Mouse (Mus musculus) heart, embryonic 10.5 days (tissue): ENCODE data around the gene Ublcp1. TPM values are rescaled to one million over a fixed set of nuclear protein-coding genes. Genes with fewer than 3 reads are reported as not detected.

Experiments
- DNase-seq: peaks from one replicate; pipeline ENCODE4 v3.0.0-alpha.2; 2017; ENCODE audit warnings: low spot score
- H3K27ac ChIP-seq: fragments of 300-500 bp; sonication (generic); 2 replicates; pipeline ENCODE4 v1.5.1; 2016; ENCODE audit warnings: mild to moderate bottlenecking
- H3K27me3 ChIP-seq: fragments of 300-500 bp; sonication (generic); 2 replicates; pipeline ENCODE4 v1.6.1; 2016; ENCODE audit warnings: mild to moderate bottlenecking; ENCODE audit not compliant: poor library complexity, insufficient read depth, severe bottlenecking
- H3K36me3 ChIP-seq: fragments of 300-500 bp; sonication (generic); 2 replicates; pipeline ENCODE4 v1.6.1; 2016; ENCODE audit warnings: mild to moderate bottlenecking, moderate library complexity
- H3K4me1 ChIP-seq: fragments of 300-500 bp; sonication (generic); 2 replicates; pipeline ENCODE4 v1.6.1; 2016; ENCODE audit warnings: mild to moderate bottlenecking
- H3K4me3 ChIP-seq: fragments of 300-500 bp; sonication (generic); 2 replicates; pipeline ENCODE4 v1.5.1; 2016; ENCODE audit warnings: mild to moderate bottlenecking, moderate library complexity
- H3K9me3 ChIP-seq: fragments of 300-500 bp; sonication (generic); 2 replicates; pipeline ENCODE4 v1.6.1; 2016; ENCODE audit warnings: mild to moderate bottlenecking, moderate library complexity
- WGBS: fragments of 180-500 bp; shearing (Covaris S2); methylation state at CpG from one replicate; pipeline ENCODE4 v1.1.7; 2016; 5-methylcytosine and 5-hydroxymethylcytosine counted together
- polyA plus RNA-seq: library from polyadenylated mRNA; unstranded; fragments of >200 nt; fragmentation: Nextera tagmentation; extraction: Ambion mirVana; gene quantifications from 2 replicates; pipeline ENCODE4 v1.2.1, GENCODE M21; 2016

Gene Ublcp1
- polyA plus RNA-seq, 1 experiment from 2014 or later, result 67.8 TPM

DNA sequence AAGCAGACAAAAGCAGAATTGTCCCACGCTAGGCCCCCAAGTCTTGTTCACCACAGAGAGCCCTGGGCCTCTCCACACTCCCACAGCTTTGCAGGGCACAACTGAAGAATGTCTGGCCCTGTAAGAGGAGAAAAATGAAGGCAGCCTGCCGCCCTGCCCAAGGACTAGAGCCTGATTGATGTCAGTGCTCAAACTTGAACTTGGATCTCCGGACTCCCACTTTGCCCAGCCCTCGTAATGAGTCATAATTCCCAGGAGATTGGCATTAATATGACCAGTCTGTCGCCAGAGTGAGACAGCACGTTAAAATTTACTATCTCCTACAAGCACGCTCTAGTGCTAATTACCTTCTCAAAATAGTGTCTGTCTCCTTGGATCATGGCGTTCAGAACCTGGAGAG is 45.3 kb downstream of the Ublcp1 start:
- peaks cover 8% of the 10 kb centered on the region; the same call in 1 of the 2 replicates for H3K4me1 ChIP-seq
- 76% methylated on average over 8 of the region's 8 CpGs for WGBS
- no peak overlapping the region for H3K27ac ChIP-seq
- no peaks in the 10 kb centered on the region for H3K36me3 ChIP-seq
- peak; percentile 60 for DNase-seq
- H3K27me3 ChIP-seq, result no peaks in the 10 kb centered on the region
- H3K4me3 ChIP-seq, result no peak overlapping the region
- no peaks in the 10 kb centered on the region for H3K9me3 ChIP-seq

DNA sequence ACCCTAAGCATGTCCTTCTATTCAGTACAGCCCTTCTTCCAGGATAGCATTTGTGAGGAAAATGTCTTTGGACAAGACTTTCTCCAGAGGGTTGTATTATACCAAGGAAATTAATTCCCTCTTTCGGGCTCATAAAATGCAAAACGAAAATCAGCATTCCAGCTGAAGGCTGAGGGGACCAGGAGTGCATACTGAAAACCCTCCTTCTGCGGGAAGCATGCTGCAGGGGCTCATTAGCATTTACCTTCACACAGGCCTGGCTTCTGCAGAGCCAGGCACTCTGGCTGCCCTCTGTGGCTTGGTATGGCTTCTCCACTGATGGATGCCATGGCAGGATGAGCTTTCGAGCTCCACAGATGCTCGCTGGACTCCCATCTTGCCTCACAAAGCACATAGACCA is 46.3 kb downstream of the Ublcp1 start:
- H3K4me3 ChIP-seq, result no peak overlapping the region
- no peaks in the 10 kb centered on the region for H3K36me3 ChIP-seq
- no peak overlapping the region for H3K27ac ChIP-seq
- 61% methylated on average over 5 of the region's 5 CpGs for WGBS
- DNase-seq, result peak; percentile 41
- H3K9me3 ChIP-seq, result no peaks in the 10 kb centered on the region
- H3K27me3 ChIP-seq, result no peaks in the 10 kb centered on the region
- peaks cover 8% of the 10 kb centered on the region; the same call in 1 of the 2 replicates for H3K4me1 ChIP-seq

DNA sequence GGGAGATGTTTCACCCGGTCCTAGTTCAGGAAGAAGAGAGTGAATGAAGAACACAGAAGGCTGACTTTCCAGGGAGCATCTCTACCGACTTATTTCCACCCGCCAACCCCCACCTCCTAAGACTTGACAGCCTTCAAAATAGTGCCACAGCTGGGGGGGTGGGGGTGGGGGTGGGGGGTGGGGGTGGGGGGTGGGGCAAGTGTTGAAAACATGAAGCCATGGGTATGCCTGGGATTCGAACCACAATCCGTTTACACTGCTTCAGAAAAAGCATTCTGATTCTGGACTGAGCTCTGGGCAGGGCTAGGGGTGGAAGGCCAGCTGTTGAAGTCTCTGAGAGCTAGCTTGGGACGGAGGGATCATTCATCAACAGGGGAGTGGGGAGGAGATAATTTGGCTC is 47.0 kb downstream of the Ublcp1 start:
- Histone ChIP-seq H3K27me3 (no peaks in the 10 kb centered on the region), H3K9me3 (no peaks in the 10 kb centered on the region), H3K4me3 (no peak overlapping the region), H3K36me3 (no peaks in the 10 kb centered on the region), H3K4me1 (peaks cover 8% of the 10 kb centered on the region; the same call in 1 of the 2 replicates), H3K27ac (no peak overlapping the region)
- 20% methylated on average over 6 of the region's 6 CpGs for WGBS
- DNase-seq, result peak; percentile 56

DNA sequence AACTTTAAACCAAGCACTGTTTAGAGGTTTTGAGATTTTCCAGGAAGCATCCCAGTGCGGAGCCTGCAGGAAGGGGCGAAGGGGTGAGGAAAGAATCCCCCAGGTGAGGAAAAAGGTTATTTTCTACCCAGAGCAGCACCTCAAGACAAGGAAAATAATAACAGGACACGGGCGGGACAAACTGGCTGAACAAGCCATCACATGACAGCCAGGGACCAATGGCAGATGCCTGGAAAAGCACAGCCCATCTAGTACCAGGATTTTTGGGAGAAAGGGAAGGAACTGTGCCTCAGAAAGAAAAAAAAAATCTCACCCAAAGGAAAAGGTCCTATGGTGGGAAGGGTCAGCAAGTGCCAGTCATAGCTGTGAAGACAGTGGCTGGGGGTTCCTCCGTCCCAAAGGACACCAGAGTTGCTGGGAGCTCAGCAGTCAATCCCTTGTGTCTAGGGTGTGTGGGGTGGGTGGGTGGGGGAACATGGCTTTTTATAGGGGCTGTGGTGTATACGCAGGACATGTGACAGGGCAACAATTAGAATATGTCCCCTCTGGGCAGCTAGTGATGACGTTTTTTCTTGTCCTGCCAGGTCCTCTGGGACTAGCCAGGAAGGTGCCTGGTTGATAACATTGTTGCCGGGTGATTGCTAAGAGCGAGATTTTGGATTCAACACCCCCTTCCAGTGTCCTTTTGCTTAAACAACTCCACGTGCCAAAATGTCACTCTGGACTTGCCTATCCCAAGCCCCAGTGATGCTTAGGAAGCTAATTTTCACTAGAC is 47.8 kb downstream of the Ublcp1 start:
- H3K4me1 ChIP-seq, result peaks cover 8% of the 10 kb centered on the region; the same call in 1 of the 2 replicates
- no peaks in the 10 kb centered on the region for H3K27me3 ChIP-seq
- no peaks in the 10 kb centered on the region for H3K36me3 ChIP-seq
- DNase-seq, result peak; percentile 22
- no peak overlapping the region for H3K27ac ChIP-seq
- H3K4me3 ChIP-seq, result no peak overlapping the region
- WGBS, result 52% methylated on average over 10 of the region's 10 CpGs
- H3K9me3 ChIP-seq, result no peaks in the 10 kb centered on the region

DNA sequence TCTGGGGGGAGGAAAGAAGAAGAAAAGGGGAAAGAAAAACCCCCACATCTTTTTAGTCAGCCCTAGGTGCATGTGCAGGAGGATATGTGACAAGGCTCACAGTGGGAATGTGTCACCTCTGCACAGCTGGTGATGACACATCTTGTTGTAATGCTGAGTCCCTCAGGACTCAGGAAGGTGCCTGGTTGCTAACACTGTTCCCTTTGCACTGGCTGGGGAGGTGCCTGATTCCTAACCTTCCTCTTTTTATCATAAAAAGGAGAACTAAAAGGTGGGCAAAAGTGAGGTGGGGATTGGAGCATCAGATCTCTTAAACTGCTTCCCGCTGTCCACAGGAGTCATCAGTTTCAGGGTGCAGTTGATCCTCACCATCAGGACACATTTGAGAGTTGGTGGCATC is 52.9 kb downstream of the Ublcp1 start:
- Histone ChIP-seq H3K4me3 (no peak overlapping the region), H3K27ac (no peak overlapping the region), H3K4me1 (no peaks in the 10 kb centered on the region), H3K9me3 (no peaks in the 10 kb centered on the region), H3K27me3 (peaks cover 5% of the 10 kb centered on the region; the same call in 1 of the 2 replicates), H3K36me3 (no peaks in the 10 kb centered on the region)
- no peak for DNase-seq
- WGBS, result 26% methylated on average over 1 of the region's 1 CpGs

GRCm38 (mm10) chr11:44414605-44415004 is 55.7 kb downstream of the Ublcp1 start:
- H3K4me1 ChIP-seq, result no peaks in the 10 kb centered on the region
- DNase-seq, result no peak
- H3K9me3 ChIP-seq, result no peaks in the 10 kb centered on the region
- H3K4me3 ChIP-seq, result no peak overlapping the region
- WGBS, result 84% methylated on average over 3 of the region's 3 CpGs
- H3K27me3 ChIP-seq, result peaks cover 15% of the 10 kb centered on the region; the same call in 1 of the 2 replicates
- H3K27ac ChIP-seq, result no peak overlapping the region
- no peaks in the 10 kb centered on the region for H3K36me3 ChIP-seq

DNA sequence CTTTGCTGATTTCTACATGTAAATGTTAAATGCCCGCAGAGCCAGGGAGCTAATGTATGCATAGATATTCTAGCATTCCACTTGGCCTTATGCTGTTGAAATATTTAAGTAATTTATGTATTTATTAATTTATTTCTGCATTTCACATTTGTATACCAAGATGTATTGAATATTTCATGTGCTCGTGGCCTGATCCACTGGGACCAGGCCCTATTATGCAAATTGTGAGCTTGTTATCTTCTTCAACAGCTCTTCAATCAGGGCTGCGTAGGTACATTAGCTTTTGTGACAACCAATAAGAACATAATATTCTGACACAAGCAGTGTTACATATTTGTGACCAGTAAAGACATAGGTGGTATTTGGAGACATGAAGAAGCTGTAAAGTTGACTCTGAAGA is 56.9 kb downstream of the Ublcp1 start:
- no peak overlapping the region for H3K27ac ChIP-seq
- peaks cover 15% of the 10 kb centered on the region; the same call in 1 of the 2 replicates for H3K27me3 ChIP-seq
- peak; percentile 20 for DNase-seq
- H3K9me3 ChIP-seq, result no peaks in the 10 kb centered on the region
- H3K4me1 ChIP-seq, result no peaks in the 10 kb centered on the region
- no peak overlapping the region for H3K4me3 ChIP-seq
- no peaks in the 10 kb centered on the region for H3K36me3 ChIP-seq
- WGBS, result 81% methylated on average over 3 of the region's 3 CpGs

DNA sequence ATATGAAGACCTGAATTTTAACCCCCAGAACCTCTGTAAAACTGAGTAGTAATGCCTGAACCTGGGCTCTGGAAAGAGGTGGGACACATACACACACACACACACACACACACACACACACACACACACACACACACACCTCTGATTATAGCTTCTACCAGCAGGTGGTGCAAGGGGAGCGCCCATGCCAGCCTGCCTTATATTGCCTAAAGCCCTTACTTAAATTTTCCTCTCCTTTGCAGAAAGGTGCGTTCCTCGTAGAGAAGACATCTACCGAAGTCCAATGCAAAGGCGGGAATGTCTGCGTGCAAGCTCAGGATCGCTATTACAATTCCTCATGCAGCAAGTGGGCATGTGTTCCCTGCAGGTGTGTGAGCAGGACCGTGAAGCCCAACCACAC is 58.0 kb downstream of the Ublcp1 start:
- H3K36me3 ChIP-seq, result no peaks in the 10 kb centered on the region
- DNase-seq, result peak; percentile 61
- no peaks in the 10 kb centered on the region for H3K9me3 ChIP-seq
- H3K4me3 ChIP-seq, result no peak overlapping the region
- no peaks in the 10 kb centered on the region for H3K4me1 ChIP-seq
- no peak overlapping the region for H3K27ac ChIP-seq
- 76% methylated on average over 8 of the region's 8 CpGs for WGBS
- H3K27me3 ChIP-seq, result peaks cover 17% of the 10 kb centered on the region; the same call in 1 of the 2 replicates

DNA sequence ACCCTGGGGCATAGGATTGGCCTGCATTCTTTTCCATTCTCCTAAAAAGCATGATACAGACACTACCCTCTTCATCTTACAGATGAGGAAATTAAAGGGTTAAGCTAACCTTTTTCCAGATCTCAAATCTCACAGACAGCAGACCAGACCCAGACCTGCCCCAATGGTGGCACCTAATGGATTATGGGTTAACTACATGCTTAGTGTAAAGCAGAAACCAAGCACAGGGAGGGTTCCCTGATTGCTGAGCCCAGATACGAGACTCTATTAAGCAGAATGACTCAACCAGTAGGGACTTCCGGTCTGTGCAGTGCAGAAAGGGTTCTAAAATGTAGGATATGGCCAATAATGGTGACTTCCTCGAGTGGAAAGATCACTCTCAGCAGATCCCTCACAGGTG is 59.9 kb downstream of the Ublcp1 start:
- WGBS, result 49% methylated on average over 3 of the region's 3 CpGs
- peaks cover 13% of the 10 kb centered on the region; the same call in 1 of the 2 replicates for H3K27me3 ChIP-seq
- DNase-seq, result no peak
- H3K36me3 ChIP-seq, result no peaks in the 10 kb centered on the region
- H3K4me3 ChIP-seq, result no peak overlapping the region
- H3K4me1 ChIP-seq, result peaks cover 4% of the 10 kb centered on the region; the same call in 1 of the 2 replicates
- H3K27ac ChIP-seq, result no peak overlapping the region
- no peaks in the 10 kb centered on the region for H3K9me3 ChIP-seq

- peaks cover 4% of the 10 kb centered on the region; the same call in 1 of the 2 replicates for H3K4me1 ChIP-seq
- no peak overlapping the region for H3K4me3 ChIP-seq
- 52% methylated on average over 5 of the region's 5 CpGs for WGBS
- H3K27ac ChIP-seq, result no peak overlapping the region
- H3K36me3 ChIP-seq, result no peaks in the 10 kb centered on the region
- H3K9me3 ChIP-seq, result no peaks in the 10 kb centered on the region
- H3K27me3 ChIP-seq, result peaks cover 13% of the 10 kb centered on the region; the same call in 1 of the 2 replicates
- DNase-seq, result peak; percentile 28
Measured at GRCm38 (mm10) chr11:44408626-44409025, 61.7 kb downstream of the Ublcp1 start.

DNA sequence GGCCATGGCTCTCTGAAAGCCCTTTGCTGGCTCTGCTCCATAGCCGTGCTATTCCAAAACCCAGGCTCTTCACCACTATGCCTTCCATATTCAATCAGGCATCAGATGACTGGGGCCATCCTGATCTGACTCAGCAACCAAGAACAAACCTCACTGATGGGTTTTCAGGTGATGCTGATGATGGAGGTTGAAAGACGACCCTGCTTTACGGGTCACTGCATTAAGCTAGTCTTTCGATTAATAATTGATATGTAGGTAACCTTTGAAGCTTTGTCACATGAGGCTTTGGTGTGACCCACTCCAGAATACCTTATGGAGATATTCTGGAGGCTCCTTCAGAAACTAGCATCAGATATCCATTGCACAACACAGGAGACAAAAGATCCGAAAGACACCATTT is 63.8 kb downstream of the Ublcp1 start:
- Histone ChIP-seq H3K36me3 (no peaks in the 10 kb centered on the region), H3K9me3 (no peaks in the 10 kb centered on the region), H3K4me3 (no peak overlapping the region), H3K4me1 (peaks cover 11% of the 10 kb centered on the region; the same call in 1 of the 2 replicates), H3K27me3 (peaks cover 13% of the 10 kb centered on the region; the same call in 1 of the 2 replicates), H3K27ac (no peak overlapping the region)
- no peak for DNase-seq
- WGBS, result 70% methylated on average over 5 of the region's 5 CpGs

DNA sequence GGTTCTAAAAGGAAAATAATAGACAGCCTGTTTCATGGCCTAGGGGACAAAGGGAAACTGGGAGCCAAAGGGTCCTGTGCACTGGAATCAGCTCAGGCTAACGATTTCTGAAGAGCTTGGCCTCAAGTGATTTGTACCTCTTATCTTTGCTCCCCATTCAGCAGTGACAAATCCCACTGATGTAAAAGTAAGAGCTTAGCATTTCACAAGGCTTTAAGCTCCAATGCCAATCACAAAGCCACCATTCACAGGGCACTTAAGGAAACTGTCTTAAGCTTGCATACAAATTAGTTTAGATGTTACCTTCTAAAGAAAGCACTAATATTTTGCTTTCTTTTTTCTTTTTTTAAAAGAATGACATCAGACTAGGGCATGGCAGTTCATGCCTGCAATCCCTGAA is 64.3 kb downstream of the Ublcp1 start:
- H3K4me3 ChIP-seq, result no peak overlapping the region
- H3K36me3 ChIP-seq, result no peaks in the 10 kb centered on the region
- DNase-seq, result peak; percentile 41
- H3K4me1 ChIP-seq, result peaks cover 11% of the 10 kb centered on the region; the same call in 1 of the 2 replicates
- peaks cover 10% of the 10 kb centered on the region; the same call in 1 of the 2 replicates for H3K27me3 ChIP-seq
- H3K9me3 ChIP-seq, result no peaks in the 10 kb centered on the region
- H3K27ac ChIP-seq, result no peak overlapping the region
- 0% methylated on average over 1 of the region's 1 CpGs for WGBS

- Histone ChIP-seq H3K27ac (no peak overlapping the region), H3K9me3 (no peaks in the 10 kb centered on the region), H3K36me3 (no peaks in the 10 kb centered on the region), H3K4me3 (no peak overlapping the region), H3K4me1 (peaks cover 14% of the 10 kb centered on the region; the same call in 1 of the 2 replicates), H3K27me3 (0 out of 2 replicates have a peak, but pooled peaks cover 4% of the 10 kb centered on the region)
- no peak for DNase-seq
- WGBS, result 86% methylated on average over 4 of the region's 4 CpGs
Measured at GRCm38 (mm10) chr11:44405113-44405512, 65.2 kb downstream of the Ublcp1 start.
